Mouse (Mus musculus) spleen, postnatal 4 days (tissue): ENCODE results near the gene Tmem274.
"Not testable (repeated sequence)": the region's sequence is repeated elsewhere in the genome, so short reads cannot be mapped to it uniquely, and the experiment has no call there.

Experiments used
- DNase-seq, 2 experiments: peaks; one replicate each; pipeline ENCODE4 v3.0.0; 2022; ENCODE audit warnings: low spot score in 2 of 2

The Tmem274 gene

GRCm38 (mm10) chr4:149477078-149477477 lies at the start of gene Tmem274:
TSS of gene Tmem274 (plus strand) at chr4:149477378.
- DNase-seq = no peak

DNA sequence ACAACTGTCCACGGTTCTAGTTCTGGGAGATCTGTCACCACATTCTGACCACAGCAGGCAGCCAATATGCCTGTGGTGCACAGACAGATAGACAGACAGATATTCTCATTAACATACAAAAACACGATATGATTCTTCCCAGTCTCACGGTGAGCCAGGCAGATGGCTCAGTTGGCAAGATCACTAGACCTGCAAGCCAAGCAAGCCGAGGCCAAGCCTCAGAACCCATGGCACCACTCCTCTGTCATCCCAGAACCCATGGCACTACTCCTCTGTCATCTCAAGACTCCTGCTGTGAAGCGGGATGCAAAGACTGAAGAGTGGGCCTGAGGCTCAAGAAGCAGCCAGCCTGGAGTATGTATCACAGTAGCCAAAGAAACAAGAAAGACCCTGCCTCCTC lies 47.6 kb upstream of the Tmem274 start:
- DNase-seq = no peak

GRCm38 (mm10) chr4:149431887-149432286 lies 45.3 kb upstream of the Tmem274 start:
- DNase-seq = not testable (repeated sequence)

GRCm38 (mm10) chr4:149440576-149440975 lies 36.6 kb upstream of the Tmem274 start:
- DNase-seq = no peak

- DNase-seq = no peak
Measured at GRCm38 (mm10) chr4:149442436-149442835, 34.7 kb upstream of the Tmem274 start.

- no peak for DNase-seq
Measured at GRCm38 (mm10) chr4:149444465-149444864, 32.7 kb upstream of the Tmem274 start.

GRCm38 (mm10) chr4:149444964-149445701 lies 32.0 kb upstream of the Tmem274 start:
- peak; percentile 80 to 89 for DNase-seq

DNA sequence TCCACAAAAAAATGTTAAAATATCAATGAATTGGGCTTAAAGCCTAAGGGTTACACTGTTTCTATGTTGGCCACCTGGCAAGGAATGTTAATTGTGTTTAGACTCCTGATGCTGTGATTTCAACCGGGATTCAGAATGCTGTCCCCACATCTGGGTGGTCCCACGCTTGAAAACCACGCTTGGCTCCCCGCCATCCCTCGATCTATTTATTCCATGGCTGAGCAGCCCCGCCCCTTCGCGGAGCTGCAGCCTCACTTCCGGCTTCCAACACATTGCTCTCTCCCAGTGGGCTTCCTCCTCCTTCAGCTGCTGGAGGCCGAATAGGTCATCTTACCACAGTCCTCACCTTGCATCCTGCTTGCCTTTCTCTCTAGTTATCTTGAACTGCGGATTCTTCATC lies 31.3 kb upstream of the Tmem274 start:
- DNase-seq = peak in 1 of 2 experiments; percentile 26

- DNase-seq = no peak
Measured at GRCm38 (mm10) chr4:149446309-149446708, 30.9 kb upstream of the Tmem274 start.

DNA sequence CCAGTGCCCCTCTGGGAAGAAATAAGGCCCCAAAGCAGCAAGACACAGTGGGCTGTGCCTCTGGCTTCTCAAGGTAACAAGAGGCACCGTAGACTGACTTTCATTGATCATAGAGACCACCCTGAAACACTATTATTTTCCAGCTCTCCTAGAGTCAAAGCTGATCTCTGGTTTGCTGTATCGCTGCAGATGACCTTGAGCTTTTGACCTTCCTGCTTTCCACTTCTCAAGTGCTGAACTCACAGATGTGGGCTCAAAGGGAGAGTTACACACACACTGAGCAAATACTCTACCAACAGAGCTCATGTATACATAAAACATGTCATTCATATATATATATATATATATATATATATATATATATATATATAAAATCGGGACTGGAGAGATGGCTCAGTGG lies 26.5 kb upstream of the Tmem274 start:
- no peak for DNase-seq

DNA sequence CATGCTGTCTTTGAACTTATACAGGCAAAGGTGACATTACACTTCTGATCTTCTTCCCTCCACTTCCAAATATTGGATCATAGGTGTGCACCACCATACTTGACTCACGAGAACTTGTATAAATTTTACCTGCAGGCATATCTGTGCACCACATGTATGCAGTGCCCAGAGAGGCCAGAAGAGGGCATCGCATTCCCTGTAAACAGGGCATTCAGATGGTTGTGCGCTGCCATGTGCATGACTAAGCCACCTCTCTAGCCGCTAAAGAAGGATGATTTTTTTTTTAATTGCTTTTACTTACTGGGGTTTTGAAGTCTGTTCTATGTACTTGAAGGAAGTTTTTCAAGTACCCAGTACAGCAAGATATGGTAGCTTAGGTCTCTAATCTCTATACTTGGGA lies 23.5 kb upstream of the Tmem274 start:
- peak; percentile 28 to 71 for DNase-seq

DNA sequence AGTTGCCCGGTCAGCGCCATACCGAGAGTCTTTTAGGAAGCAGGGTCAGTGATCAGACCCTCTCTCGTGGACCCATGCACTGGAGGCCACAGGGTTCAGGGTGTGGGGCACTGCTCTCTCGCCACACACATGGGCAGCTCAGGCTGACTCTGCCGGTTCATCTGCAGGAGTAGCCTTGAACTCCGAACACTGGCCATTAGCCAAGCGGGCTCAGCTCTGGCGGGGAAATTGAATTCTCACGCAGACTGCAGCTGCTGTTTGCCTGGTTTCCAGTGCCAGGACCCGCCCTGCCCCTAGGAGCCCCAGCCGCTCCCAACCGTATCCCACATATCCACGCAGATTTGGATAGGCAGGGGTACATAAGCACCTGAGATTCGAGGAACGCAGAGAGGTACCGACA lies 22.9 kb upstream of the Tmem274 start:
- no peak for DNase-seq

GRCm38 (mm10) chr4:149454879-149455278 lies 22.3 kb upstream of the Tmem274 start, which contains the start of gene Rbp7:
TSS of gene Rbp7 (minus strand) at chr4:149454978.
- no peak for DNase-seq

- DNase-seq = not testable (repeated sequence)
Measured at GRCm38 (mm10) chr4:149457163-149457562, 20.0 kb upstream of the Tmem274 start.

DNA sequence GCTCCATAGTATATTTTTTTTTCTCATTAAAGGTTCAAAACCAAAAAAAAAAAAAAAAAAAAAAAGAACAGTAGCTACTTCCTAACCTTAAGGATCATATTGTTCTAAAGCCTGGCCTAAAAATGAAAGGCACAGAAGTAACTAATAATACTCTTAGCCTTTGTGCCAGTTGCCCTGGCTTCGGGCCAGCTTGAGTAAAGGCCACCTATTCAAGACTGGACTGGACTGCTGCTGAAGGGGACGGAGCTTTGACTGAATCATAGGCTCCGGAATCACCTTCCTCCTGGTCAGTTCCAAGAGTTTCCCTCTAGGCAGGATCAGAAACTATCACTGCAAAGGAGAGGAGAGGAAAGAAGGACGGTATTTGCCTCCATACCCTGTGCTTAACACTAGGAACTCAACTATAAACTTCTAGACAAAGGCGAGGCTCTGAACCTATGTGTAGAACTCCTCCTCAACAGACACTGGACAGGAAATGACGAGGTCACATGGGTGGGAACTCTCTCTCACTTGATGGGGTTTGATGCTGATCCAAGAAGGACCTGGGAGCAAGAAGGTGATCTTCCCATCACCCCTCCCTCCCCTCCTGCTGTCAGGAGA lies 19.2 kb upstream of the Tmem274 start:
- DNase-seq = no peak

DNA sequence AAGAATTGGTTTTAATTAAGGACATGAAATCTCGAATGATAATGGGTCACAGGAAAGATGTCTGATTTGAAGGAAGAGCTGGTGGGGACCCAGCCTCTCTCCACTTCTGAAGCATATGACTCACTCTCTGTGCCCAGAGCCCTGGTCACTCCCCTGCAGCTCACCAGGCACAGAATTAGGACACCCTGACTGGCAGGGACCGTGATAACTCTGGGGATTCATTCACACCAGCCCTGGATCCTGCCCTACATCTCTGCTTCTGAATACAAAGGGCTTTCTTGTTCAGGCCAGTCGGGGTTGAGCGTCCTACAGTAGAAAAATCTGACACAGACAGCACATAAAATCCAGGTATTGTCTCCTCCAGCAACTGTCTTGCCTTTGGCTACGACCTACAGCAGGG lies 18.7 kb upstream of the Tmem274 start:
- no peak for DNase-seq

DNA sequence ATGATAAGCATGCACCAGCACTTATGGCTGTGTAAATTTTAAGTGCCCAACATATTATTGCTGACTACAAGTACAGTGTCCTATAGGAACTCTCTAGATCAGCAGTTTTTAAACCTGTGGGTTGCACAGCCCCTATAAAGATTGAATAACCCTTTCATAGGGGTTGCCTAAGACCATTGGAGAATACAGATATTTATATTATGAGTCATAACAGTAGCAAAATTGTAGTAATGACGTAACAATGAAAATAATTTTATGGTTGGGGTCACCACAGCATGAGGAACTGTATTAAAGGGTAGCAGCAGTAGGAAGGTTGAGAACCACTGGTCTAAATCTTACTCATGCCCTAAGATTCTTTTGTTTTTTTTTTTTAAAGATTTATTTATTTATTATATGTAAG lies 17.8 kb upstream of the Tmem274 start:
- no peak for DNase-seq

DNA sequence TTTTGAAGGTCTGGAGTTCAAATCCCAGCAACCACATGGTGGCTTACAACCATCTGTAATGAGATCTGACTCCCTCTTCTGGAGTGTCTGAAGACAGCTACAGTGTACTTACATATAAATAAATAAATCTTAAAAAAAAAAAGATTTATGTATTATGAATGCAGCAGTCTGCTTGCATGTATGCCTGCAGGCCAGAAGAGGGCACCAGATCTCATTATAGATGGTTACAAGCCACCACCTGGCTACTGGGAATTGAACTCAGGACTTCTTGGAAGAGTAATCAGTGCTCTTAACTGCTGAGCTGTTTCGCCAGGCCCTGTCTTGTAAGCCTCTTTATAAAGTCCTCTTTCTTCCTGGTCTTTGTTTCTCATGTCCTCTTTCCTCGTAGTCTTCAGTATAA lies 16.7 kb upstream of the Tmem274 start:
- DNase-seq = not testable (repeated sequence)

DNA sequence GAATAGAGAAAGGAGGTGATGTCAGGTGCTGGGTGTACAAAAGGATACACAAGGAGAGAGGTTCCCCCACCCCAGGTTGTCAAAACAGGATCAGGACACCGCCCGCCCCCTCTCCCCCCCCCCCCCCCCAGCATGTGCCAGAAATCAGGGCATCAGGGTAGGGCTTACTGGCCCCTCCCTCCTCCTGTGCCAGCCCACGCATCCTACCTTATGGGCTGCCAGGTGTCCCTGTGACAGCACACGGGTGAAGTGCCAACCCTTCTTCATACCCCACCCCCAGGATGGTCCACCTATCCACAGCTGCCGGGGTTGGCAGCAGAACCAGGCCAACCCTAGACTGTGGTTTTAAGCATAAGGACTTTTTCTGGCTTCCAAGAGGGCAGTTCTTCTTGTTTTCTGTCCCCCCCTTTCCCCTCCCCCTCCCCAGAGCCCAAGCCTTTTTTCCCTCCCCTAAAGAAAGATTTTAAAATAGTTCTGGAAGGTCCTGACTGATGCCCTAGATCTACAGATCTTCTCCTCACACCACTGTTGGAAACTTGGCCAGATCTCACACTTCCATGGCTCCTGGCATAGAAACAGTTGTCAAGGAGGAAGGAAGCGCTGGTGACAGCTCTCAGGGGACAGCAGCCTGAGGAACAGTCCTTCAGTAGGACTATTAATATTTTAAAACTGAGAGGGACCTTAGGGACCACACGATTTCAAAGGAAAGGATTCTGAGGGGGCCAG lies 15.4 kb upstream of the Tmem274 start:
- DNase-seq = no peak

- no peak for DNase-seq
Measured at GRCm38 (mm10) chr4:149462305-149462971, 14.7 kb upstream of the Tmem274 start.

- no peak for DNase-seq
Measured at GRCm38 (mm10) chr4:149463435-149463950, 13.7 kb upstream of the Tmem274 start.

GRCm38 (mm10) chr4:149469557-149469956 lies 7.6 kb upstream of the Tmem274 start:
- no peak for DNase-seq
